Mouse (Mus musculus) thymus, adult 2 months (tissue): ENCODE measurements around the gene Ckap5.

Source experiments
- CTCF ChIP-seq: fragments of 200-500 bp; IDR thresholded peaks from 2 replicates; pipeline ENCODE4 v1.5.1; 2012; ENCODE audit warnings: mild to moderate bottlenecking, control low read depth, low read length, moderate library complexity, borderline replicate concordance; ENCODE audit not compliant: control insufficient read depth, poor library complexity, insufficient read depth; ENCODE audit errors: extremely low read depth
- POLR2A ChIP-seq: fragments of 200-500 bp; IDR thresholded peaks from 2 replicates; pipeline ENCODE4 v1.6.1; 2012; ENCODE audit warnings: mild to moderate bottlenecking, low read length, control low read depth, moderate library complexity; ENCODE audit not compliant: control insufficient read depth, poor library complexity, insufficient read depth; ENCODE audit errors: extremely low read depth

DNA sequence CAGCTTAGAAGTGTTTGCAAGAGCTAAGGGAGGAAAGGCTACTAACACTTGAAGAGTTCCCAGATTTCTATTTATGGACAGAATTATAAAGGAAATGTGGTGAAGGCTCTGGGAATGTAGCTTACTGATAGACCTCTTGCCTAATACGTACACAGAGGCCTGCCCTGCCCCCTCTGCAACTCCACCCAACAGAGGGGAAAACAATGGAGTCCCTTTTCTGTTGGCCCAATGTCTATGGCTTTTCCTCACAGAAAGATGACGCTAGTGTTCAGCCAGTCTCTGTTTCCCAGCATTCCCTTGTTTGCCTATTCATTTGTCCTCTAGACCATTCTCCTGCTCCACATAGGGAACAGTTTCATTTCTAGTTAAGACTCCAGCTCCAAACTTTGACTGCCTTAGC is 9.4 kb upstream of the Ckap5 start:
- no peak for TF ChIP-seq CTCF
- no peak for TF ChIP-seq POLR2A
